Mouse (Mus musculus) CD4-positive, CD25-positive, alpha-beta regulatory T cell, adult 4 months (primary cell): Measurements from ENCODE around the gene Hist1h2bg. TPM values are rescaled to one million over a fixed set of nuclear protein-coding genes. Genes with fewer than 3 reads are reported as not detected.
"Not testable (repeated sequence)": the region's sequence is repeated elsewhere in the genome, so short reads cannot be mapped to it uniquely, and the experiment has no call there.

Experiments used
- ATAC-seq: one replicate; pipeline ENCODE4 v1.8.0; 2017
- polyA plus RNA-seq, 2 experiments: library from polyadenylated mRNA; unstranded; fragments of 100-300 nt; shearing (Covaris generic); gene quantifications; one replicate each; pipeline ENCODE4 v1.2.1; 2017

The Hist1h2bg gene
- polyA plus RNA-seq, 2 experiments from 2014 or later = 8.0 to 8.6 TPM

- not testable (repeated sequence) for ATAC-seq
Measured at GRCm38 (mm10) chr13:23539821-23540220, 31.4 kb upstream of the Hist1h2bg start.

- no peak for ATAC-seq
Measured at GRCm38 (mm10) chr13:23541497-23541896, 29.7 kb upstream of the Hist1h2bg start.

GRCm38 (mm10) chr13:23542225-23542980 is 28.8 kb upstream of the Hist1h2bg start:
- ATAC-seq = not testable (repeated sequence)

GRCm38 (mm10) chr13:23542999-23543607 is 28.1 kb upstream of the Hist1h2bg start, which contains the start of gene Hist1h2bh:
Gene Hist1h2bh (minus strand): TSS chr13:23543392.
- peak; percentile 89 for ATAC-seq

GRCm38 (mm10) chr13:23543965-23544786 is 27.0 kb upstream of the Hist1h2bg start, which contains the start of gene Hist1h3f:
Gene Hist1h3f (plus strand): TSS chr13:23544052.
- peak; percentile 82 for ATAC-seq

- peak; percentile 2 for ATAC-seq
Measured at GRCm38 (mm10) chr13:23544787-23545120, 26.4 kb upstream of the Hist1h2bg start.

- ATAC-seq = no peak
Measured at GRCm38 (mm10) chr13:23546694-23547093, 24.5 kb upstream of the Hist1h2bg start.

- ATAC-seq = no peak
Measured at GRCm38 (mm10) chr13:23550761-23551145, 20.4 kb upstream of the Hist1h2bg start.

GRCm38 (mm10) chr13:23551146-23551834 is 19.9 kb upstream of the Hist1h2bg start, which contains the start of gene Hist1h4f:
Gene Hist1h4f (minus strand): TSS chr13:23551648.
- peak; percentile 73 for ATAC-seq

GRCm38 (mm10) chr13:23551931-23552914 is 19.0 kb upstream of the Hist1h2bg start:
- no peak for ATAC-seq

- no peak for ATAC-seq
Measured at GRCm38 (mm10) chr13:23552962-23553361, 18.2 kb upstream of the Hist1h2bg start, which contains the start of gene Hist1h1d. Gene Hist1h1d (plus strand): TSS chr13:23553262.

- no peak for ATAC-seq
Measured at GRCm38 (mm10) chr13:23554393-23554792, 16.8 kb upstream of the Hist1h2bg start.

GRCm38 (mm10) chr13:23554925-23555838 is 16.0 kb upstream of the Hist1h2bg start:
- peak; percentile 66 for ATAC-seq

- ATAC-seq = peak; percentile 71
Measured at GRCm38 (mm10) chr13:23555839-23556416, 15.3 kb upstream of the Hist1h2bg start.

GRCm38 (mm10) chr13:23556906-23557305 is 14.3 kb upstream of the Hist1h2bg start:
- no peak for ATAC-seq

GRCm38 (mm10) chr13:23560699-23561098 is 10.5 kb upstream of the Hist1h2bg start:
- ATAC-seq = not testable (repeated sequence)

- peak; percentile 8 for ATAC-seq
Measured at GRCm38 (mm10) chr13:23561531-23561882, 9.7 kb upstream of the Hist1h2bg start.

- peak; percentile 93 for ATAC-seq
Measured at GRCm38 (mm10) chr13:23561883-23562659, 9.1 kb upstream of the Hist1h2bg start, which contains the start of gene Hist1h3e. Gene Hist1h3e (minus strand): TSS chr13:23562369.
